8 mouse cellular contexts compared by ENCODE assay signal in genomic region chr4:115708974-115709593, GRCm38 (mm10). TPM values are rescaled to one million over a fixed set of nuclear protein-coding genes. Genes with fewer than 3 reads are reported as not detected.
DNase-seq lines count a peak whose midpoint lies in the region; ATAC-seq lines count a peak whose summit lies in the region.
"Had no signal": no experiment of that assay in that cellular context is flagged by ENCODE, and none has a peak within 500 bp of the region (broad histone marks: within the 10 kb centered on the region; RNA-seq: fewer than 3 reads in every experiment).

No protein-coding gene starts in this region.

- no peak overlapping the region for H3K4me3 ChIP-seq in heart, embryonic 13.5 days
- no peak overlapping the region for H3K4me3 ChIP-seq in limb, embryonic 10.5 days

- peak; percentile 15 for DNase-seq in right cerebral cortex, adult 18-20 months
- no peak for DNase-seq in right cerebral cortex, postnatal 14 days
- DNase-seq in limb, embryonic 10.5 days (ENCODE audit: low spot score), result peak; percentile 46
- no peak for DNase-seq in c-Kit-positive CD71-positive TER-119-positive erythroid progenitor cells, embryonic 14.5 days (ENCODE audit: low spot score)
- no peak for DNase-seq in urinary bladder, adult 18-20 months (ENCODE audit: low spot score in 2 of 2)
- no peak for DNase-seq in cerebellum, adult 8-10 months

- no peaks in the 10 kb centered on the region for H3K36me3 ChIP-seq in heart, embryonic 13.5 days
- H3K36me3 ChIP-seq in limb, embryonic 10.5 days, result no peaks in the 10 kb centered on the region
- H3K36me3 ChIP-seq: hindbrain, embryonic 12.5 days had no signal

- H3K4me1 ChIP-seq in heart, embryonic 13.5 days, result 0 out of 2 replicates have a peak, but pooled peaks cover 4% of the 10 kb centered on the region
- peaks cover 14% of the 10 kb centered on the region for H3K4me1 ChIP-seq in limb, embryonic 10.5 days

- H3K9ac ChIP-seq in heart, embryonic 13.5 days, result no peak overlapping the region
- H3K9ac ChIP-seq: hindbrain, embryonic 12.5 days had no signal

- no peak overlapping the region for H3K4me2 ChIP-seq in heart, embryonic 13.5 days

- peak overlapping the region; percentile 32; the same call in 1 of the 2 replicates for H3K27ac ChIP-seq in heart, embryonic 13.5 days (replicated peaks)
- H3K27ac ChIP-seq in limb, embryonic 10.5 days, result no peak overlapping the region
- H3K27ac ChIP-seq: hindbrain, embryonic 12.5 days had no signal

- no peak for ATAC-seq in heart, embryonic 13.5 days (ENCODE audit: extremely low read depth, insufficient number of reproducible peaks, low FRiP score, low TSS enrichment)

- 40% methylated on average over 13 of the region's 13 CpGs for WGBS in heart, embryonic 13.5 days
- 39% methylated on average over 13 of the region's 13 CpGs for WGBS in limb, embryonic 10.5 days

- H3K9me3 ChIP-seq in heart, embryonic 13.5 days, result no peaks in the 10 kb centered on the region
- no peaks in the 10 kb centered on the region for H3K9me3 ChIP-seq in limb, embryonic 10.5 days (replicated peaks)
- H3K9me3 ChIP-seq: hindbrain, embryonic 12.5 days had no signal

- H3K27me3 ChIP-seq in heart, embryonic 13.5 days (replicated peaks), result no peaks in the 10 kb centered on the region
- no peaks in the 10 kb centered on the region for H3K27me3 ChIP-seq in limb, embryonic 10.5 days (ENCODE audit: low read depth, poor library complexity, severe bottlenecking)
- H3K27me3 ChIP-seq: hindbrain, embryonic 12.5 days had no signal

RNA-seq across cellular contexts. Expression of gene Efcab14, which starts 28.5 kb away (rescaled TPM):
- polyA plus RNA-seq in heart, embryonic 13.5 days (2015; fragmentation: Nextera tagmentation; extraction: Ambion mirVana), result 23.6 and 25.5 TPM in 2 replicates
- 30.8 and 34.0 TPM in 2 replicates for polyA plus RNA-seq in limb, embryonic 10.5 days (2016; fragmentation: Nextera tagmentation; extraction: Ambion mirVana)

Comparison
In these comparisons a context has a peak if more than half of its experiments do, and no peak if none do; other contexts are left out.
1. DNase-seq: peak in right cerebral cortex, adult 18-20 months (single experiment) and limb, embryonic 10.5 days (single experiment); none in right cerebral cortex, postnatal 14 days (single experiment), c-Kit-positive CD71-positive TER-119-positive erythroid progenitor cells, embryonic 14.5 days (single experiment), urinary bladder, adult 18-20 months (0 of 2) and cerebellum, adult 8-10 months (single experiment).